Mouse (Mus musculus) kidney, postnatal 10 days (tissue): ENCODE data around the gene Map4k4.

Experiments used
- DNase-seq: peaks from one replicate; pipeline ENCODE4 v3.0.0; 2021; ENCODE audit warnings: mixed read lengths

The Map4k4 gene

DNA sequence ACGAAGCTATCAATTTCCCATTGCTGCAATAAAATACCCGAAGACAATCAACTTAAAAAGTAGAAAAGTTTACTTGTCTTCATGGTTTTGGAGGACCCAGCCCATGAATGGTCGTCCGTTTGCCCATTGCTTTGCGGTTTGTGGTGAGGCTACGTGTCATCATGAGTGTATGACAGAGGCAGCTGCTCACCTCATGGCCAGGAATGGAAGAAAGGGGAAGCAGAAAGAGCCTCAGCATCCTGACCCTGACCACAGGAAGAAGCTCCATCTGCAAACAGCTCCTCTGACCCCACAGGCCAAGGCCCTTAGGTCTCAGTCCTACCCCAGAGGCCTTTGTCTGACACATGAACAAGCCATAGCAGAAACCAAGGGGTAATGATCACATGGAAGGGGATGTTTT is 150.4 kb downstream of the Map4k4 start:
- DNase-seq = no peak

DNA sequence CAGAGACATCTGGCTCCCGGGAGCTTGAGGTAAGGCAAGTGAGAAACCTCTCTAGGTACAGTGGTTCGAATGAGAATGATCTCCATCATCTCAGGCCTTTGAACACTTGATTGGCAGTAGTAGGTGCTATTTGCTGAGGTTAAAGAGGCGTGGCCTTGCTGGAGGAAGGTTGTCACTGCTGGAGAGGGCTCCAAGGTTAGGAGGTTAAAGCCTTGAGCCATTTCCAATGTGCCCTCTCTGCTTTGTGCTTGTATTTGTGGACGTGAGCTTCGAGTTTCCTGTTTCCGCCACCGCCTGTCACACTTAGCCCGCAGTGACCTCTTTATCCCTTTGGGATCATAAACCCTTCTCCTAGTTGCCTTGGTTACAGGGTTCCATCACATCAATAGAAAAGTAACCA is 151.4 kb downstream of the Map4k4 start:
- no peak for DNase-seq

DNA sequence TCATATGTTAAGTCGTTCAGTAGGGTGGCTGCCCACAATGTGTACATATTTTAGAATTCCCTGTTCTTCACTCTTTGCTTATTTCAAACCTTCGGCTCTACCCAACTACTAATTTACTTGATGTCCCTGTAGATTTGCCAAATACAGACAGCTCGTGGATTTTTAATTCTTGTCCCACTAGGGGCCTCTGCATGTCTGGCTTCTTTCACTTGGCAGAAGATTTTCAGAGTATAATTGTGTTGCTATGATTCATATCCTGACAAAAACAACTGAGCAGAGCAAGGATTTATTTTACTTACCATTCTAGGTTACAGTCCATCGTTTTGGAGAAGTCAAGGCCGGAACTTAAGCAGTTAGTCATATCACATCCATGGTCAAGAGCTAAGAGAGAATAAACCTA is 152.4 kb downstream of the Map4k4 start:
- no peak for DNase-seq

DNA sequence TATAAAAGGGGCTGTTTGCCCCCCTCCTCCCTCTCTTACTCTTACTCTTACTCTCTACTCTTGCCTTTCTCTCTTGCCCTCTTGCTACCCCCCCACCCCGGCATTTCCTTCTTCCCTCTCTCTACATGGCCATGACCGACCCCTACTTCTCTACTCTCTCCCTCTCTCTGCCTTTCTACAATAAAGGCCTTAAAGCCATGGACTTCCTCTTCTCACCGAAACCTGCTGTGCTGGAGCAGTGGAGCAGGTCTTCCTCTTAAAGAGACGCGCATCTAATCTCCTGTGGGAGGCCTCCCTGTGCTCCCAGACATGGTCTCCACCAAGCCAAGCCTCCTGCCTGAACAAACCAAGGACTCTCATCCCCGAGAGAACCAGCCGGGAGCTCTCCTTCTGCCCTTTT is 154.3 kb downstream of the Map4k4 start:
- DNase-seq = no peak

DNA sequence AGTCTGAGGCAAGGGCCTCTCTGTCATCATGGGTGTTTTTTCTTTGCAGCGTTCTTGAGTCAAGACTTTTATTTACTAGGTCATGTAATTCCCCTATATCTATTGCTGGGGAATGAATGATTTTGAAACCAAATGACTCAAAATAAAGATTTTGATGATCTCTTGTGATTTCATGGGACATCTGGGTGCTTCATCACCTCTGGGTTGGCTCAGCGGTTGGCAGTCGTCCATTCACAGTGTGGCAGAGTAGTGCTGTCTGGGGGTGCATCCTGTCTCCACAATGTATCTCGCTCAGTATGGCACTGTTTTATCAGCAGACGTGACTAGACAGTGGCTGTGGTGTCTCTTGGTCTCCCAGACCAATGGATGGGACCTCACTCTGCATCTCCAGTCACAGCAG is 155.2 kb downstream of the Map4k4 start:
- no peak for DNase-seq

DNA sequence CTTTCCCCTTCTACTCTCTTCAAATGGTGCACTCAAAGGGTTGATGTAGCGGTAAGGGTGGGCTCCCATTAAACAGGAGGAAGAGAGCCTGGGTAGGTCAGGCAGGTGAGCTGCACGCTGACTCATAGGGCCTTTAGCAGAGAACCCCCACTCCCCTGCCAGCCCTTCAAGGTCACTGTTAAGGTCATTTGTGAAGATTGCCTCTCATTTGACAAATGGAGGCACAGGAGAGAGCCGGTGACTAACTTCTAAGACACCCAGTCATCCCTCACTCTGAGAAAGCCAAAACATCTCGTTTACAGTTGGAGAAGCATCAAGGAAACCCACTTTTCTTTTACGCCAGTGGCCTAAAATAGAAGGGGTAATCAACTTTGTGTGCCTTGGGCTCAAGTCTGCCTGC is 156.6 kb downstream of the Map4k4 start:
- DNase-seq = no peak

DNA sequence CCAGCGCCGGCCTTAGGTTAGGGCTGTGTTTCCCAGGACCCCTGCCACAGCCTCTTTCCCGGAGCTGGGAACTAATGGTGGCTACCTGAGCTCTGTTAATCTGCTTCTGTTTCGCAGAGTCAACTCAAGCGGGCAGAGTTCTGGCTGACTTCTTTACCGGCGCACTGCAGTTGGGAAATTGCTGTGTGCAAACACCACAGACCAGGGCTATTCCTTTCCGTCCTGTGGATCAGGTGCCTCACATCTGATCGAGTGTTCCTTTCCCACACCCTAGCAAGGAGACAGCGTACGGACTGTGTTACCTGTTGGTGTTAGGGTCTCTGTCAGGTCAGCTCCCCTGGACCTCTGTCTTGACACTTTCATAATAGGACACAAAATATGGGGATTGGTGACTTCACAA is 157.3 kb downstream of the Map4k4 start:
- no peak for DNase-seq

DNA sequence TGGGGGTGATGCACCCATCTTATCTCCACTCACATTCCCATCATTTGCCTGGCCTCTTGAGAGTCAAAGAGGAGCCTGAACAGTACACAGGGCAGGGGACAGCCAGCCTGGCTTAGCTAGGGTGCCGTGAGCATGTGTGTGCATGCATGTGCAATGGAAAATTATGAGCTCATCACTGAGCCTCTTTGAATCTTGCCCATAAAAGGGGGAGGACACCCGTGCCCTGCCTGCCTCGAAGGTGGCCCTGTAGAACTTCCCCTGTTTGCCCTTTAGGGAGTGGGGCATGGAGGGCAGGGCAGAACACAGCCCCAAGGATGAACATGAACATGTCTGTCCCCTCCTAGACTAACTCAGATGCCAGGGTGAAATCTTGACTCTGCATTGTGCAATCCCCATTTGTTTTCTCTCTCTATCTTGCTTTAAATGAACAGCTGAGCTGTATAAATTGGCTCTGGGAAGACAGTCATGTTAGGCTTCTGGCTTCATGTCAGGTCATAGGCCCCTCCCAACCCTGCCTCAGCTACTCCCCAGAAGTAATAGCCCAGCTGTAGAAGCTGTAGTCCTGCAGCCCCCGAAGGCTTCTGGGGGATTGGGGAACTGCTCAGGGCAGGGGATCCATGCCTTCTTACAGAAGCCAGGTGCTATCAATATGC is 158.5 kb downstream of the Map4k4 start:
- DNase-seq = peak; percentile 15

DNA sequence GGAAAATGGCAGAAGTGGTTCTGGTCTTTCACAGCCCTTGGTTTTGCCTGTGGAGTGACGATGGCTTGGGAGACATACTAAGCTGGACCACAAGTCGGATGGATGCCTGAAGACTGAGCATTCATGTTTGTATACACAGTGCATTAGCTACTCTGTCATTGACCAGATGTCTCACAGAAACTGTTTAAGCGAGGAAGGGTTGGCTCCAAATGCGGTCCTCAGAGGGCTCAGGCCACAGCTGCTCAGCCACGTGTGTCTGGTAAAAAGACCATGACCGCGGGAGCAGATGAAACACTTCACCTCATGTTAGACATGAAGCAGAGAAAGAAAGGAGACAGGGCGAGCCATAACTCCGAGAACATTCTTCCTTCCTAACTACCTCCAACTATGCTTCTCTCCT is 160.6 kb downstream of the Map4k4 start:
- DNase-seq = no peak

DNA sequence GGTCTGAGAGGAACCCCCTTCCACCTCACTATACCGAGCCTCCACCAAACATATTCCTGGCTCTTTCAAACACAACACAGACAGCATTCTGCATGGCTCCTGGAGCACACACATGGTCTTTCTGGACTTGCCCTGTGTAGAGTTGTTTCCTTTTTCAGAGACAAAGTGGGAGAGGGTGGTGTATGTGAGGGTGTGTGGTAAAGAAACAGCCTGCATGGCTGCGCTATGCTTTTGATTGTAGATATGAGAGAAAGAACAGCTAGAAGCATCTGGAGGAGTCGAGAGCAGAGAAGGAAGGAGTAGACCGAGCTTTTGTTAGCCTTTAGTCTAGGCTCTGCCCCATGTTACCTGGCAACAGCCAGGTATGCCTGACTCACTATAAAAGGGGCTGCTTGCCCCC is 162.7 kb downstream of the Map4k4 start:
- DNase-seq = no peak

DNA sequence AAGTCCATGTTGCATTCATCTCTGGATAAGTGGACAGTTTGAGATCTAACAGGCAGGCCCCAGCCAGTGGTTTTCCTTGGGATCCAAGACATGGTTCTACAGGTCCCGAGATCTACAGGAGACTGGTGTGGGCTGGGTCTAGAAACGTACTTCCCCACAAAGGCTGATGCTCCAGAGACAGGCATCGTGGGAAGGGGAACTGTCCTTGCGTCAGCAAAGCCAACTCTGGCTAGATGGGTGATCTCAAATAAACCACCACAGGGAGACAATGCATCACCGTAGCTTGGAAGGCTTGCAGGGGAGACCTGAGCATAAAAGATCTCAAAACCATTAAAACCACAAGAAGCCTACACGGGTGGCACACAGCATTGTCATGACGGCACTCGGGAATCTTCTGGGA is 163.8 kb downstream of the Map4k4 start:
- no peak for DNase-seq

DNA sequence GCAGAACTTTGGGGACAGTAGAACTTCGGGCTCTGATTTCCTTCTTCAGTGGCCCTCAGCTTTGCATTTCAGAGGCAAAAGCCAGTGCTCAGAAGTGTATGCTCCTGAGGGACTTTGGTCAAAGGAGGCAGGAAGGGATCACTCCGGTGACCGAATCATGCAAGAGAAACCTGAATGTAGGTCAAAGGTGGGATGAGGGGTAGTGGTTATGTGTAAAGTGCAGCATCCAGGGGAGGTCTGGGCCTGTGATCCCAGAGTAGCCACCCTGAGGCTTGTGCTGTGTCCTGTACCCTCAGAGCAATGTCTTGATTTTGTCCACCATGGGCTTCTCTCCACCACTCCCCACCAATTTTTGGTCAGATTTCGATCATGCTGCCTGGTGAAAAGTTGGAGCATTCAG is 171.8 kb downstream of the Map4k4 start:
- DNase-seq = no peak

DNA sequence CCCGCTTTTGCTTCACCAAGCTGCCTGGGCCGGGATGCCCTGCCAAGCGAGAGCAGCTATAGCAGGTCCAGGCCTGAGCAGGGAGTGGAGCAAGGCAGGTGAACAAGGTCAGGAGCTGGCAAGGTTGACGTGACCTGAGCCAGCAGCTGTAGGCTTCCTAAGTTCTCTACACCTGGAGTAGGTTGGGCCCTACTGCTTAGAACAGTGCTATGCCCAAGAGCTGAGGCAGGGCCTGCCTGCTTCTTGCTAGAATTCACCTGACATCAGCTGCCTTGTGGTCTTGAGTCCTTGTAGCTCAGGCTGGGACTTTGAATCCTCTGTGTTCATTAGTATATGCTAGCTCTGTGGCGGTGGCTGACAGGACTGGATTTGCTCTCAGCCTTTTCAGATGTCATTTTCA is 173.1 kb downstream of the Map4k4 start, which contains the start of gene Il1r2:
Il1r2 (plus strand) TSS at position 301 of the 400 bp plus-strand sequence.
- no peak for DNase-seq
